Mouse (Mus musculus) small intestine, adult 2 months (tissue): Measurements from ENCODE around the gene Ppbp.

Source experiments
- CTCF ChIP-seq: fragments of 200-500 bp; IDR thresholded peaks from 2 replicates; pipeline ENCODE4 v1.5.1; 2012; ENCODE audit warnings: low read depth, mild to moderate bottlenecking, control low read depth, inconsistent platforms, low read length, moderate library complexity, mixed read lengths; ENCODE audit not compliant: insufficient replicate concordance, insufficient read length; ENCODE audit errors: extremely low read depth
- POLR2A ChIP-seq: fragments of 200-500 bp; IDR thresholded peaks from 2 replicates; pipeline ENCODE4 v1.6.1; 2012; ENCODE audit warnings: low read depth, mild to moderate bottlenecking, control low read depth, inconsistent platforms, low read length, moderate library complexity

DNA sequence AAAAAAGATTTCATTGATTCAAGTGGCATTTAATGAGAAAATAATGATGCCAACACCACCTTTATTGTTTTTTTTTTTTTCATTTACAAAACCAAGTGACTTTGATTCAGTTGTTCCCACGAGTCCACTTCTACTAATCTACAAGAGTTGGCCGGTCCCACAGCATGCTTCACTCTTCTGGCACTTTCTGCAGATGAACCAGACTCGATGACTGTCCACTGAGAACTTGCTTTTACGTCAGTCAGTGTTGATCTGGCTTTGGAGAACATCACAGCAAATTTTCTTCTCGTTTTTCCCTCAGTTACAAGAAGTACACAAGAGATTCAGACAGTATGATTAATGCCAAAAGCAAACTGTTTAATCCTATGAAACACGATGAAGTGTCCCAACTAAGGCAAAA is 10.5 kb downstream of the Ppbp start:
- TF ChIP-seq CTCF (no peak), POLR2A (no peak)
